Mouse (Mus musculus): ENCODE results near the gene Gpd2. TPM values are rescaled to one million over a fixed set of nuclear protein-coding genes. Genes with fewer than 3 reads are reported as not detected.

Gene Gpd2
- polyA plus RNA-seq, 1 experiment from 2014 or later, result 16.1 TPM

DNA sequence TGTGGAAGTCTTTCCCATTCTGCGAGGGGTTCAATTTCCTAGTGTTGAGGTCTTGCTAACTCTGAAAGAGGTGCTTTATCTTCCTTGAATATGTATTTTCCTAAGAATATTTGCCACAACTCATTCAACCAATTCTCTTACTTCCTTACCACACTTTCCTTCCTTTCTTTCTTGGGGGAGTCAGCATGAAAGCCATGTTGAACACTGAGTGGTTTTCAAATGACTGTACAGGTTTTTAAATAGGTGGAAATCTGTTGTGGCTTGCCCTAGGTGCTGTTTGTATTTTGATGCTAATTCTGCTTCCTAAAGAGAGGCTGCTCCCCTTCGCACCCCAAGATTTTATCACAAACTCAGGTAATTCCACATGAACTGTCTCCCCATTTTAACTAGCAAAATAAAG, 174.1 kb downstream of the Gpd2 start:
- Histone ChIP-seq H3K9me3 (replicated peaks) (no peaks in the 10 kb centered on the region), H3K4me1 (no peaks in the 10 kb centered on the region), H3K27ac (no peak overlapping the region), H3K4me3 (replicated peaks) (no peak overlapping the region), H3K4me2 (no peak overlapping the region), H3K36me3 (no peaks in the 10 kb centered on the region), H3K9ac (no peak overlapping the region), H3K27me3 (no peaks in the 10 kb centered on the region)
- WGBS, result 92% methylated on average over 2 of the region's 2 CpGs
- ATAC-seq (replicated peaks; ENCODE audit: low FRiP score), result no peak

DNA sequence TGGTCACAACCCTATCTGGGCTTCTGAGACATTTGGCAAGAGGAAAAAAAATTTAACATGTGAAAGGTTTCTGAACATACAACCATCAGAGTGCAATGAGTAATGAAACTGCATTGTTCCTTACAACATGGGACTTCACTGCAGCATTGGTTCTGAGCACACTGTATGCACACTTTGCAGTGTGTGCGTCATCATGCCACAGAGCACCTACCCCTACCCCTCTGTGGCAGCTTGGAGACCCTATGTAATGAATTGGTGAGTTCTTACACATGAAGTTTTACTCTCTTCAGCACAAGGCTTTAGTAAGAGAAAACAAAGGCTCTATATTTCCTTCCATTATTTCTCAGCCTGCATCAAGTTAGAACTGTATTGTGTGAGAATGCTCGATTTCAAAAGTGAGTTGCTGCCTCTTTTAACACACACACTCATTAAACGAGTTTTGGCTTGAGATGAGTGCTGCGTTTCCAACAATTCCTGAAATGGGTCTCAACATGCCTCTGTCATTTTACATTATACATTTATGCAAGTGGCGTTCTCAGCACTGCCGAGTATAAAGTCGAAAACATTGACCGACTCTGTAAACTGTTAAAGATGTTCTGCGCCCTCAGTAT, 177.2 kb downstream of the Gpd2 start:
- Histone ChIP-seq H3K27me3 (no peaks in the 10 kb centered on the region), H3K4me1 (no peaks in the 10 kb centered on the region), H3K4me3 (replicated peaks) (no peak overlapping the region), H3K9ac (no peak overlapping the region), H3K27ac (no peak overlapping the region), H3K4me2 (no peak overlapping the region), H3K9me3 (replicated peaks) (no peaks in the 10 kb centered on the region), H3K36me3 (no peaks in the 10 kb centered on the region)
- ATAC-seq (replicated peaks; ENCODE audit: low FRiP score), result no peak
- WGBS, result 89% methylated on average over 9 of the region's 9 CpGs

DNA sequence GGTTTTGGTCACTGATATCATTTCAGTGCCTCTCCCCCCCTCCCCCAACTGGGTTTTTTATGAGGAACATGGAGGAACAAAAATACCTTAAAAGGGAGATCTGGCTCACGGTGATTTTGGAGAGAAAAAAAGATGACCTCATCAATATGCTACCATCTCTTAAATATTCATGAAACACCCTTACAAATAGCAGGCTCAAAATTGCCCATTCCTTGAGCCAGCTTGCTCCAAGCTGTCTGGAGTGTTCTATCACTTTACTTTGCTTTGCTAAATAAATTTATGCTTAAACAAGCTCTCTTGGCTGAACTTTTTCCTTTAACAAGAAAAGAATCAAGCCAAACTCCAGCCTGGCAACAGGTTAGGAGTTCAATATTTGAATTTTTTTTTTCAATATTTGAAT, 179.3 kb downstream of the Gpd2 start:
- 71% methylated on average over 1 of the region's 1 CpGs for WGBS
- Histone ChIP-seq H3K4me2 (no peak overlapping the region), H3K4me3 (replicated peaks) (no peak overlapping the region), H3K9me3 (replicated peaks) (no peaks in the 10 kb centered on the region), H3K27me3 (no peaks in the 10 kb centered on the region), H3K4me1 (no peaks in the 10 kb centered on the region), H3K36me3 (no peaks in the 10 kb centered on the region), H3K9ac (no peak overlapping the region), H3K27ac (no peak overlapping the region)
- ATAC-seq (replicated peaks; ENCODE audit: low FRiP score), result no peak

Other genes with a start within 250 kb of the Gpd2 start
- gene Nr4a2, start 113.6 kb upstream of the Gpd2 start, polyA plus RNA-seq (2015; fragmentation: Nextera tagmentation; extraction: Ambion mirVana), result 4.2 and 4.6 TPM in 2 replicates

Measured in kidney, embryonic 15.5 days (tissue).